Mouse (Mus musculus) CD8-positive naive resting alpha-beta T cell, adult 2 months (primary cell): ENCODE data around the gene Mmp11.

Experiments used
- DNase-seq, 2 experiments: peaks; one replicate each; pipeline ENCODE4 v3.0.0; 2022; ENCODE audit warnings: low read depth in 2 of 2, low spot score in 2 of 2

Gene Mmp11

DNA sequence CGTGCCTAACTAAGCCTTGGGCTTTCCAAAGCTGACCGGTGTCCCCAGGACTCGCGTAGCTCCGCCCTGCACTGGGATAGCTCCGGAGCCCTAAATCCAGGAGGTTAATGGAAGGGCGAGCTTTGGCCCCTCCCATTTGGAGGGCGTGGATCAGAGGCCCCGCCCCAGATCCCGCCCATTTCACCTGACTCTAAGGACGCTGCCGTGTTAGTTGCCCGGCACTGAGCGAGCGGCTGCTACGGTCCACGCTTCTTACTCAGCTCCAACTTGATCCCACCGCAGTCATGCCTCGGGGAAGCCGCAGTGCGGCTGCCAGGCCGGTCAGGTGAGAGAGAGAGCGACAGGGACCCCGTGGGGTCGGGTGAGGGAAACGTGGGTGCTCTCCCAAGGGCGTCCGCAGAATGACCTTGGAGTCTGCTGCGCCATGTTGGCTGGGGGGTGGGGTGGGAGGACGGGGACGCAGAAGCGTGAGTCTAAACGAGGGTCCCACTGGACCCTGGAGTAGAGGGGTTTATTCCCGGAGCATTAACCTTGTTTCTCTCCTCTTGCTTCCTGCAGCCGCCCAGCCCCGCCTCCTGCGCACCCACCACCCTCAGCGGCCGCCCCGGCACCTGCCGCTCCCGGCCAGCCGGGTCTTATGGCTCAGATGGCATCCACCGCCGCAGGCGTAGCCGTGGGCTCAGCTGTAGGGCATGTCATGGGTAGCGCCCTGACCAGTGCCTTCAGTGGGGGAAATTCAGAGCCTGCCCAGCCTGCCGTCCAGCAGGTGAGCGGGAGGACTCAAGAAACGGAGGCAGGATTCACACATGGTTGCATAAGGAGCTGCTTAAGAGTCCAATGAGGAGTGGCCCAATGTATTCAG, at the start of gene Mmp11:
Gene Mmp11 (minus strand): TSS at position 817 of the 862 bp plus-strand sequence.
- DNase-seq = peak; percentile 35 to 64

DNA sequence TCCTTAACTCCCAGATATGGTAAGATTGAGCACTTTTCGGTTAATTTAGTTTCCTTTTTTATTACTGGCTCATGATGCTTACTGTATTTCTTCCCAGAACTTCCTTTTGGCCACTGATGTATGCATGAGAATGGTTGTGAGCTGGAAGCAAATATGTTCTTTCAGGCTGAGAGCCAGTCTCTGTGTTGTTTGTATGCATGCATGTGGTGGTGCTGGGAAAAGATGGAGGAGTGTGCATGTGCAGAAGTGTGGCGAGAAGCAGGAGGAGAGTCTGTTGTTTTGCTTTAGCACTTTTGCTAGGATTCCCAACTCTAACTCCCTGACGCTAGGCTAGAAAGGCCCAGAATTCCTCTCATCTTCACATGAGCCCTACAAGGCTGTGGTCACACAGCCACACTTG, 43.1 kb upstream of the Mmp11 start:
- DNase-seq = no peak

DNA sequence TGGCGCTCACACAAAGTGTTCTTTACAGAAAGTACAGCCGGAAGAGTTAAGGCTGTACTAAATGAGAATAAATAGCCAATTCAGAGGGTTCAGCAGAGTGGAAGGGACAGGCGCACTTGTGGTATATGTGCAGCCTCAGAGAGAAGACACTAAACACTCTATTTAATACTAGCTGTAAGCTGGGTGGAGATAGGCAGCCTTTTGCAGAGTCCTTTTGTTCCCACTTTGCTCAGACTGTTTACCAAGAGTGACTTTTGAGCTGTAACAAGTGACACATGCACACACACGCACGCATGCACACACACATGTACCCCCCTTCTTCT, 42.5 kb upstream of the Mmp11 start:
- no peak for DNase-seq

- DNase-seq = no peak
Measured at GRCm38 (mm10) chr10:75978119-75978834, 42.0 kb upstream of the Mmp11 start.

- DNase-seq = peak; percentile 31 to 43
Measured at GRCm38 (mm10) chr10:75975216-75975615, 38.9 kb upstream of the Mmp11 start.

DNA sequence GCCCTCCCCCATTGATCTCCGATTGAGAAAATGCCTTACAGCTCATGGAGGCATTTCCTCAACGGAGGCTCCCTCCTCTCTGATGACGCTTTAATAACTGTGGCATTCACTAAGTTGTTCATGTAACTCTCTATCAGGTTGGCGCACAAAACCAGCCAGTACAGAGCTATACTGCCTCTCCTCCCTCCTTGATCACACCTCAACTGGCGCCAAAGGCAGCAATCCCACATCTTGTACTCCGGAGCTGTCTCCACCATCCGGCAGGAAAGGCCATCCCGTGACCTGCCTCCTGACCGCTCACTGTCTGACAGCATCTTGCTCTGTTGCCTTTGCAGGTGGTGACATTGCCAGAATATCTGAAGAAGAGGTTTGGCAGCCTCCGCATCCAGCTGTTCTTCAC, 37.5 kb upstream of the Mmp11 start:
- DNase-seq = no peak

GRCm38 (mm10) chr10:75954381-75954811, 18.1 kb upstream of the Mmp11 start, which contains the start of gene Gm5134:
Gene Gm5134, plus strand, starts transcription at chr10:75954514.
- DNase-seq = no peak

GRCm38 (mm10) chr10:75951424-75952050, 15.2 kb upstream of the Mmp11 start:
- peak; percentile 44 to 57 for DNase-seq

- no peak for DNase-seq
Measured at GRCm38 (mm10) chr10:75950791-75951210, 14.5 kb upstream of the Mmp11 start.

DNA sequence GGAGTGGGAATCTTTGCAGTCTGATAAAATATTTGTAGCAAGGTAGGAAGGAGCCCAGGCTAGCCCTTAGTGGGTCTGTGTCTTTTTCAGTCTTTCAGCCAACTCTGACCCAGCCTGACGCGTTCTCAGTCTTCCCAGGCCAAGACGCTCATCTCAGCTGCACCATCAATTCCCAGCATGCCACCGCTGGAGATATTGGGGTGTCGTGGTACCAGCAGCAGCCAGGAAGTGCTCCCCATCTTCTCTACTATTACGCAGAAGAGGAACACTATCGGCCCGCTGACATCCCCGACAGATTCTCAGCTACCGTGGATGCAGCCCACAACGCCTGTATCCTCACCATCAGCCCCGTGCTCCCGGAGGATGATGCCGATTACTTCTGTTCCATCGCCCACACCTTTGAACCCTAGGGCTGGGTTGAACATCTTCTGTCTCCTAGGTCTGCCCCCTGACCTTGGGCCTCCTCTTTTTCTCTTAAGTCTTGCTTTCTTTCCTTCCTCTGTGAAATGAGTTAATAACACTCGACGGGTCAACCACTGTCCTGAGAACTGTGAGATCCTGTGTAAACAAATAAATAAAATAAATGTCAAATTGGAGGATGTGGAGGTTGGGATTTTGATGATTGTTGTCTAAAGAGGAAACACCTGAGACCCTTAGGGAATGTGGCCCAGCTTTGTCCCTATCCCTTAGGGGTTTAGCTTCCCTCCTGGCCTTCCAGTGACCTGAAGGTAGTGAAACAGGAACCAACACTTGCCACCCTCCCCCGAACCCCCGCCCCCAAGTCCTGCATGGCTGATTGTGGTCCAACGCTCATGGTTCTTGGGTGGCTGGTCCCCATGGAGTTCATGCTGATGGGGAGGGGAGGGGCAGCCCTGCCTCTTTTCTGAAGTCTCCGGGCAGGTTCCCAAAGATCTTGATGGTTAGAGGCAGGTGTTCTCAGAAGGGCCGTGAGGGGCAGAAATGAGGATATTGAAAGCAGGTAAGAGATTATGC, 13.1 kb upstream of the Mmp11 start:
- DNase-seq = no peak

- DNase-seq = no peak
Measured at GRCm38 (mm10) chr10:75948079-75948478, 11.8 kb upstream of the Mmp11 start.

DNA sequence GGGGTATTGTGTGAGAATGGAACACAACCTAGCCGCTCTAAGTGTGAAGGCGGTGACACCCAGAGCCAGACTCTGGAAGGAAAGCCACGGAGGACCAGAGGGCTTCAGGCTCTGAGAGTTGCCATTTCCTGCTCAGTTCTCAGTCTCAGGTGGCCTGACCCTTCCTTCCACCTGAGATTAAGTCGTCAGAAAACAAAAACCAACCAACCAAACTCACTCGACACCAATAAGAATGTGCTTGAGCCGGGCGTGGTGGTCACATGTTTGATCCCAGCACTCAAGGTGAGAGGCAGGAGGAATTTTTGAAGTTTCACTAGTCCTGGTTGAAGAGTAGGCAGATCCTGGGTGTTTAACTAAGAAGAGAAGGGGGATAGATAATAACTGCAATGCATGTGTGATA, 9.6 kb upstream of the Mmp11 start:
- no peak for DNase-seq

DNA sequence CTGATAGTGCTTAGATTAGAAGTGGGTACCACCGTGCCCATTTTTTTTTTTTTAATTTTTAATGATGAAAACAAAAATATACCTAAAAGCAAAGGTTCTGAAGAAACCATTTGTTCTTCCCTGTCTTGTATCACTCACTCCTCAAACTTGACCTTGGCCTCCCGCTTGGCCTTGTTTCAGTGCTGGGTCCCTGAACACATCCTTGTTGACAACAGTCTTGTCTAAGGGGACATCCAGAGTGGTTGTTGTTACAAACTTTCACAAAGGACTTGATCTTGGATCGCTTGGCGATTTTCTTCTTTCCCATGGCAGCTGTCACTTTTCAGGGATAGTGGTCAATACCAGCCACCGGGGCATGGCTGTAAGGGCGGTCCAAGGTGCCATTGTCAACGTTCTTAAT, 8.9 kb upstream of the Mmp11 start:
- DNase-seq = no peak

GRCm38 (mm10) chr10:75944066-75944772, 7.9 kb upstream of the Mmp11 start:
- DNase-seq = no peak

DNA sequence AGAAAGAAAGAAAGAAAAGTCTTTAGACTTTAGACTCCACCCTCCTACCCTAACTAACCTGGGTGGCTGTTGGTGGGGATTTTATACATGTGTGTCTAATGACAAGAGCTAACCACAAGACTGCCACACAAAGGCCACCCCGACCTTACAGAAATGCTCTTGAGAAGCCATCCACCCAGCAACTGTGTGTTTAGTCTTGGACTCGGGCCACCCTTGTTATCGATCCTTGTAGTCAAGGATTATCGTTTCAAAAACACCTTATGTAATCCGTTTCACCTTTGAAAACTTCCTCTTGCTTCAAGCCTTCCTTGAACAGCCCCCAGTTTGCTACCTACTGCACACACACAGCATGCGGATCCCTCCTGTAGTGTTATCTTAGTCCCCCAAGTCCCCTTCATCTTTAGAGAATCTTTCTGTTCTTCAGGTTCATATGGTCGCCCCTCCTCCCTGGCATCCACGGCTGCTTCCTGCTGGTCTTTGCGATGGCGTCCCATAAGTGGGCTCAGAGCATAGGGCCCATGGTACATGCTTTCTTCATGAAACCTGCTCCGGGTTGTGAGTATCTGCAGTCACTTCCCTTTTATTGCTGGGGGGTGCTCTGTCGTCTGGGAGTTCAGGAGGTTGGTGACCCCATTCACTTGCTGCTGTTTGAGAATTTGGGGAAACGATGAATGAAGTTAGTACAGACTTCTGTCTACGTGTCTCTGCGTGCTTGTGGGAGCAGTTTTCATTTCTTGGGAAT, 6.6 kb upstream of the Mmp11 start, which contains the start of gene Vpreb3:
Gene Vpreb3 (plus strand): TSS at position 322 of the 742 bp plus-strand sequence.
- DNase-seq = no peak

- DNase-seq = no peak
Measured at GRCm38 (mm10) chr10:75941042-75941824, 4.9 kb upstream of the Mmp11 start.

GRCm38 (mm10) chr10:75940520-75940919, 4.2 kb upstream of the Mmp11 start, which contains the start of gene Gm867:
Gene Gm867, minus strand, starts transcription at chr10:75940672.
- no peak for DNase-seq

DNA sequence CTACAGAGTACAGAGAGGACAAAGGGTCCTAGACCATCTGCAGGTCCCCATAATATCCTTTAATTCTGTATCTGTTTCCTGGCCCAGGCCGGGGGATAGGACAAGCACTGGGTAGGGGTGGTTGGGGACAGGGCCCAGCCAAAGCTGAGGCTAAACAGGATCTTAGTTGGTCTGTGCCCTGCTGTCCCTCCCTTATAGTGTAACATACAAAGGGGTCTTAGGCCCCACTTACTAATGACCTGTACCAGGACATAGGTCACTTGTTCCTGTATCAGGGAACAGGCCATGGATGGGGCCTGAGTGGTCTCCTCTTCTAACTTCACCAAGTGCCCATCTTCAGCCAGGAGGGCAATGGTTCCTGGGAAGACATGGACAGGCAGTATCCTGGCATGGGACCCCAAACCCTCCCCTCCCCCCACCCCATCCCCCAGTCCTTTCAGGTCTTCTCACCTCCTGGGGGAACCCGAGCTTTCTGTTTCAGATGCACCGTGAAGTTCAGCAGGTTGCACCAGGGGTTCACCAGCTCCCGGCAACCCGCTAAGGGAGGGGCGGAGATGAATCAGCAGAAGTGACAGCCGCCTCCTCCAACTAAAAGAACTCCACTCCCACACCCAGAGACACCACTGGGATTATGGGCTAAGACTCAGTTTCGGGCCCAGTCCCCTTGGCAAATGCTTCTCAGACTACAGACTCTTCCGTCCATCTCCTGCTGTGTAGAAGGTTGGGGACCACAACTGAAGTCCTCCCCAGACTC, 3.4 kb upstream of the Mmp11 start:
- DNase-seq = no peak
